Mouse (Mus musculus): ENCODE results near the gene Cks1b. TPM values are rescaled to one million over a fixed set of nuclear protein-coding genes. Genes with fewer than 3 reads are reported as not detected.

Cks1b gene
- total RNA-seq, 2 experiments from 2014 or later: 19.6 to 22.3 TPM

GRCm38 (mm10) chr3:89384331-89385076, 33.7 kb downstream of the Cks1b start:
- no peak for DNase-seq
- intact Hi-C loops (cut with DNase I): no loop called here

GRCm38 (mm10) chr3:89383651-89384255, 34.4 kb downstream of the Cks1b start:
- DNase-seq: no peak
- intact Hi-C loops (cut with DNase I): no loop called here

- intact Hi-C loops (cut with DNase I): no loop called here
- DNase-seq: no peak
These were observed 35.2 kb downstream of the Cks1b start for GRCm38 (mm10) chr3:89382950-89383349.

- intact Hi-C loops (cut with DNase I): no loop called here
- DNase-seq: no peak
These were observed 35.9 kb downstream of the Cks1b start for GRCm38 (mm10) chr3:89382033-89382882.

DNA sequence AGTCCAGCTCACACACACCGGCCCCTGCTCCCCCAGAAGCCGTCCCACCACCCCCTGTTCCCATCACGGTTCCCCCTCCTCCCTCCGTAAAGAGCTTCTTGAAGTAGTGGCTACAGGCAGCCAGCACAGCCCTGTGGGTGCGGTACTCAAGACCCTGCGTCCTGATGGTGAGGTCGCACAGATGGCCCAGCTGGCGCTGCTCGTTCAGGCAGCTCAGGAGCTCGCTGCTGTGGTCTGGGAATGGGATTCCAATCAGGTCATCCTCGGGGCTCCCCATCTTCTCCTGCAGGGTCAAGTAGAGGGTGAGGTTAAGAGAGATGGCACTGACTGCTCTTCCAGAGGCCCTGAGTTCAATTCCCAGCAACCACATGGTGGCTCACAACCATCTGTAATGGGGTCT, 37.0 kb downstream of the Cks1b start:
- intact Hi-C loops (cut with DNase I): no loop called here

GRCm38 (mm10) chr3:89380711-89381110, 37.5 kb downstream of the Cks1b start:
- DNase-seq: no peak
- intact Hi-C loops (cut with DNase I): no loop called here

More for the DNA sequence above, 37.0 kb downstream of the Cks1b start:
- DNase-seq: no peak

DNA sequence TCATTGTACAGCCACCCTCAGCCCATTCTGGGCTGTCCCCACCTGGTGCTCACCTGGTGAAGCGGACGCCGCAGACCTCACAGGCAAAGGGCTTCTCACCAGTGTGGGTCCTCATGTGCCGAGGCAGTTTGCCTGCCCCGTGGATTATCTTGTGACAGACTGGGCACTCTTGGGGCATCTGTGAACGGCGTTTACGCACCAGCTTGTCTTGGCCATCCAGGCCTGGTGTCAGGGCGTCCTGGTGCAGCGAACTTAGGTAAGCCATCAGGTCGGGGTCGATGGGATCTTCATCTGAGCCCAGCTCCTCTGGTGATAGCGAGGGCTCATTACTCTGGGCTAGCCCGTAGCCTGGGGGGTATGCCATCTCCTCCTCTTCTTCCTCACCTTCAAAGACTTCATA, 37.9 kb downstream of the Cks1b start:
- intact Hi-C loops (cut with DNase I): no loop called here
- DNase-seq: no peak

DNA sequence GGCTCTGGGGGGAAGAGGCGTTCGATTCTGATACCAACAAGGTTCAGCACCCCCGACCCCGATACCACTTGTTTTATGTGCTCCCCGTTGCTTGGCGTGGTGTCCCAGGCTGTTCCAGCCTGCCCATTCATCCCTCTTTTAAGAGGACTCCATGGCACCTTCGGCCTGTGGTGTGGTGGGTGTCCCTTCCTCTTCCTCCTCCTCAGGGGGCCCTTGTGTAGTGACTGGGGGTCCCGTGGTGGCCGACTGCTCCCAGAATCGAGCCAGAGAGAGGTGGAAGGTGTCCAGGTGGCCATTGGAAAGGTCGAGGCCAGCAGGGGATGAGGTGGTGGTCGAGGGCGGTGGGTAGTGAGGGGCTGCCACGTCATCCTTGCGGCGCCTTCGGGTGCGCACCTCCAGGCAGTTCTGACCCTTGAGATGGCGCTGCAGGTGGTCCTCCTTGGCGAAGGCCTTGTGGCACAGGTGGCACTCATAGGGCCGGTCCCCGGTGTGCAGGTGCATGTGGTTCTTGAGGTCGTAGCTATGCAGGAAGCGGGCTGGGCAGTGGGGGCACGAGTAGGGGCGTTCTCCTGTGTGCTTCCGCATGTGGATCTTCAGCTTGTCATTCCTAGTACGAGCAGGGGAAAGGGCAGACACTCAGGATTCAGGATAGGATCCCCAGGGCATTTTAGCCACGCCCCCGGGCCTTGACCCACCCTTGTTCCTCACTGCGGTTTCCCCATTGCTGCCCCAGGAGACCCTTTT, 38.6 kb downstream of the Cks1b start:
- DNase-seq: no peak
- intact Hi-C loops (cut with DNase I): no loop called here

DNA sequence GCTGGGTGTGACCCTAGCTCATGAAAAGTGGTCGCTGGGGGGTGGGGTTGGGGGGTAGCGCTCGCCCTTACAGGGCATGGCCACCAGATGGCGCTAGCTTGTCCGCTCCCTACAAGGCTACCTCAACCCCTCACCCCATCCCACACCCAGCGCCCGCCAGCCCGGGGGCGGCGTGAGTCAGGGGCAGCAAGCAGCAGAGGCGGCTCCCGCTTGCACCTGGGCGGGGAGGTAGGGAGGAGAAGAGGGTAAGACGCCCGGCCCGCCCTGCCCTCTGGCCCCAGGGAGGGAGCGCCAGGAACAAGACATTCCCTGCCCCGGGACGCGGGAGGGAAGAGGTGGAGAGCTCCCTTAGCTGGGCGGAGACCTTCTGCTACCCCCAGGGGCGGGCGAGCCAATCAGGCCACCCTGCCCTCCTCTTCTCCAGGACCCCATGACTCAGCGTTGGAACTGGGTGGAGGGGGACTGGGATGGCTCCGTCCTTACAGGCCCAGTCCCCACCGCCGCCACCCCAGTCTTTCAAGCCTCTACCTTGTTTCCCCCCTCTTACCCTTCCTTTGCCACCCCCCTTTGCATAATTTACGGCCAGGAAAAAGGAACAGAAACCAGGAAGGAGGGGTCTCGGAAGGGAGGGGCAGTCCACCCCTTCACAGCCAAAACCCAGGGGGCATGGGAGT, 39.7 kb downstream of the Cks1b start:
- DNase-seq: peak; percentile 82
- intact Hi-C loops (cut with DNase I): no loop called here

DNA sequence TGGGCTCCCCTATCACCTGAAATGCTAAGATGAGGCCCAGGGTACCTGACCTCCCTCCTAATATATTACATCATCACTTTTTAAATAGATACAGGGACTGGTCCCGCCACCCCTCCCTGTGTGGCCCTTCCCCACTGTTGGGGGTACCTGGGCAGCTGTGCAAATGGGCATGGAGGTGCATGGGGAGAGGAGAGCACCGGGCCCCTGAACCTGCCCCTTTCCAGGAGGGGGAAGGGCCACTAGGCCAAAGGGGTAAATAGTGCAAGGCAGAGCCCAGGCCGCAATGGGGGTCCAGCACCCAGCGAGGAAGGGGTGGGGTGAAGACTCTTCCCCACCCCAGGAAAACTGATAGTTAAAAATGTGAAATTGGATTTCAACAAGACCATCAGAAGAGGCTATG, 40.4 kb downstream of the Cks1b start:
- no peak for DNase-seq
- intact Hi-C loops (cut with DNase I): no loop called here

DNA sequence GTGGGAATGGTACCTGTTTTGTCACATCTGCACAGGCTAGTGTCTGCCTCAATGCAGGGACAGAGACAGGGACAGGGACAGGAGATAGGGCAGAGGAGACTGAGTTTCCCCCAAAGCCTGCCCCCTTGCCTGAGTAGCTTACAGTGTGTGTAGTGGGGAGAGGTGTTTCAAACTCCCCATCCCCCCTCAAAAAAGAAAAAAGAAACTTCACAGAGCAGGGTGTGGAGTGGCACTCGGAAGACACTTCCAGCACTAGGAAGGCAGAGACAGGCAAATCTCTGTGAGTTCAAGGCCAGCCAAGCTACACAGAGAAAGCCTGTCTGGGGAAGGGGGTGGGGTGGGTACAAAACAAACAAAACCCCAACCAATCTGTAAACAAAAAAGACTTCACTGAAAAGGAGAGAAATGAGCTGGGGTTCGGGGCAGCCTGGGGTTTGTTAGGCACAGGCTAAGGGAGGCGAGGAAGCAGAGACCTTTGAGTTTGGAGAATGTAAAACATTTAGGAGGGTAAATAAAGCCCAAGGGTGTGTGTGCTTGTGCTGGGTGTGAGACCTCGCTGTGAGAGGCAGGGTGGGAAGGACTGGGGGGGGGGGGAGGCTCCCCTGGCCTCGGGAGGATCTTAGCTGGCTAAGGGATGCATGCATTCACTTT, 44.5 kb downstream of the Cks1b start:
- intact Hi-C loops (cut with DNase I): no loop called here
- no peak for DNase-seq

DNA sequence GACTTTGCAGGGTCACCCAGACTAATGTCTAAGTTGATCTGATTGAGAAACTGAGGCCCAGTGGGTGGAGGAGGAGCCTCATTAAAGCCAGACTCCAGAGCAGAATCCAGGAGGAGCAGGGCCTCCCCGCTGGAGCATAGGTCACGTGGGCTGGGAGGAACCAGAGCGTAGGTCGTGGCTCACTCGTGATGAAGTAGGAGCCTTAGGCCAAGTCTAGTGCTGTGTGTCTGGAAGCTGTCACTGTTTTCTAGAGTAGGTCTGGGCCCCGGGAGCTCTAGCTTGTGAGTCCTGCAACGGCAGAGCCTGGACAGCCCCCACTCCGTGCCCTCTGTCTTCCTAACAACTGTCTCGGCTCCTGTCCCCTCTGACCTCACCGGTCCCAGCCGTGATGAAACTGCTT, 50.8 kb downstream of the Cks1b start:
- intact Hi-C loops (cut with DNase I): no loop called here
- DNase-seq: no peak

DNA sequence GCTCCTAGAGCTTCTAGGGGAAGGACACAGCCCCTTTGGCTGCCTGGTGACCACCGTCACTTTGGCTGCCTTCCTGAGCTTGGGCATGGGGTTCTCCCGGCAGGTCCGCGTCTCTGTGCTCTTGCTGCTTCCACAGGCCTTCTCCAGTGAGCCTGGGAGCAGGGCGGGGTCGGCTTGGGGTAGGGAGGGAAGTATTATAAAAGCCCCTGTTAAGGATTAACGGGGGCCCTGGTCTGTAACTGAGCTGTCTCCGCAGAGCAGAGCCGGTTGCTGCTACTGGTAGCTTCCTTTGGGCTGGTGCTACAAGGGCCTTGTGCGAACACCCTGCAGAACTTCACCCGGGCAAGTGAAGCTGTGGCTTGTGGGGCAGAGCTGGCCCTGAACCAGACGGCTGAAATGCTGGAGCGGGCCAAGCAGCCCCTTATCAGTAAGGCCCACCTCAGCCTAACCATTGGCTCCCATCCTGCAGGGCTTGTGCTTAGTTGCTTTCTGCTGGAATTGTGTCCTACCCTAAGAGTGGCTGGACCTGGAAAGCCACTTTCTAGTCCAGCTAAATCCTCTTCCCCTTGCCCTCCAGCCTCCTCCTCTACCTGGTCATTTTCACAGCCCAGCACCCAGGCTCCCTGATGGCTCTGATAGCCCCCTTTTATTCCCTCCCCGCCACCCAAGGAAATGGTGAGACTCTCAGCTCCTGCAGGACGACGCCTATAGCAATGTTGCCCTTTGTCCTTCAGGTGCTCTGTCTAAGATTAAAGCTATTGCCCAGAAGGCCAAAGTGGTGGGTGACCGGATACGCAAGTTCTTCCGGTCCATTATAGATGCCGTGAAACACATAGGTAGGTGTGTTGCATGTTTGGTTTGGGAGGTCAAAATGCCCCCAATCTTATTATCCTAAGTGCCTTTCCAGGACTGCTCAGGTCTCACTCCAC, 52.4 kb downstream of the Cks1b start:
- no peak for DNase-seq

More for the DNA sequence above, 52.4 kb downstream of the Cks1b start:
- intact Hi-C loops (cut with DNase I): no loop called here

Other genes with a start within 250 kb of the Cks1b start
- 10 to 100 TPM; 85.3 to 89.7 TPM for gene Scamp3, start 240.9 kb downstream of the Cks1b start, total RNA-seq (2021)
- 10 to 100 TPM; 51.4 to 56.2 TPM for gene Fam189b, start 235.2 kb downstream of the Cks1b start, total RNA-seq (2021)
- 10 to 100 TPM; 61.3 to 62.2 TPM for gene Gba, start 215.5 kb downstream of the Cks1b start, total RNA-seq (2021)
- gene Thbs3, start 203.2 kb downstream of the Cks1b start, total RNA-seq (2021): 100 to 1,000 TPM in 1 of 2 experiments, 10 to 100 TPM in 1; 99.0 to 109 TPM
- 100 to 1,000 TPM in 1 of 2 experiments, 10 to 100 TPM in 1; 99.1 to 106 TPM for gene Mtx1, start 191.3 kb downstream of the Cks1b start, total RNA-seq (2021)
- gene Muc1, start 189.3 kb downstream of the Cks1b start, total RNA-seq (2021): 1 to 10 TPM; 1.0 to 2.0 TPM
- gene Krtcap2, start 172.4 kb downstream of the Cks1b start, total RNA-seq (2021): 100 to 1,000 TPM in 1 of 2 experiments, 10 to 100 TPM in 1; 86.2 to 106 TPM
- 100 to 1,000 TPM; 128 to 133 TPM for gene Trim46, start 172.1 kb downstream of the Cks1b start, total RNA-seq (2021)
- 10 to 100 TPM; 54.0 to 59.7 TPM for gene Dpm3, start 159.0 kb downstream of the Cks1b start, total RNA-seq (2021)
- gene Slc50a1, start 147.8 kb downstream of the Cks1b start, total RNA-seq (2021): 10 to 100 TPM; 17.3 to 21.3 TPM
- 1 to 10 TPM; 5.0 to 6.4 TPM for gene Efna1, start 137.2 kb downstream of the Cks1b start, total RNA-seq (2021)
- 10 to 100 TPM; 64.7 to 66.2 TPM for gene Efna3, start 95.4 kb downstream of the Cks1b start, total RNA-seq (2021)
- gene Efna4, start 80.4 kb downstream of the Cks1b start, total RNA-seq (2021): 1 to 10 TPM; 5.7 to 7.4 TPM
- 10 to 100 TPM; 84.1 to 91.0 TPM for gene Adam15, start 68.4 kb downstream of the Cks1b start, total RNA-seq (2021)
- gene Dcst2, start 56.4 kb downstream of the Cks1b start, total RNA-seq (2021): under 1 TPM; 0.74 to 0.92 TPM
- gene Dcst1, start 53.1 kb downstream of the Cks1b start, total RNA-seq (2021): under 1 TPM; 0.22 to 0.97 TPM
- 1 to 10 TPM; 3.3 to 3.8 TPM for gene Zbtb7b, start 23.6 kb downstream of the Cks1b start, total RNA-seq (2021)
- gene Lenep, start 15.6 kb downstream of the Cks1b start, total RNA-seq (2021): 1 to 10 TPM in 1 of 2 experiments, under 1 TPM in 1; 0.54 to 4.5 TPM
- gene Flad1, start 6.5 kb downstream of the Cks1b start, total RNA-seq (2021): 10 to 100 TPM; 27.6 to 28.3 TPM
- 10 to 100 TPM; 13.8 to 14.5 TPM for gene Shc1, start 60 bp upstream of the Cks1b start, total RNA-seq (2021)
- gene Pygo2, start 11.8 kb upstream of the Cks1b start, total RNA-seq (2021): 10 to 100 TPM; 53.3 to 60.2 TPM
- gene Pbxip1, start 18.3 kb upstream of the Cks1b start, total RNA-seq (2021): 10 to 100 TPM; 17.1 to 17.5 TPM
- gene Pmvk, start 36.2 kb upstream of the Cks1b start, total RNA-seq (2021): 10 to 100 TPM; 43.7 to 53.4 TPM
- 10 to 100 TPM; 19.5 to 20.7 TPM for gene Kcnn3, start 101.8 kb upstream of the Cks1b start, total RNA-seq (2021)